ENCODE assay signal across 14 mouse cellular contexts in genomic region chr13:63301764-63302209, GRCm38 (mm10).
DNase-seq lines count a peak whose midpoint lies in the region; ATAC-seq and TF ChIP-seq lines count a peak whose summit lies in the region.
"Had no signal": no experiment of that assay in that cellular context is flagged by ENCODE, and none has a peak within 500 bp of the region (broad histone marks: within the 10 kb centered on the region; RNA-seq: fewer than 3 reads in every experiment).

No protein-coding gene starts in this region.

- no peak for TF ChIP-seq CTCF in cortical plate, adult 2 months (IDR thresholded peaks at IDR 0.05; ENCODE audit: extremely low read depth, insufficient read depth, low read length)

- no peak overlapping the region for H3K9ac ChIP-seq in forebrain, embryonic 13.5 days
- no peak overlapping the region for H3K9ac ChIP-seq in limb, embryonic 15.5 days
- H3K9ac ChIP-seq: forebrain, embryonic 15.5 days; hindbrain, embryonic 15.5 days; liver, embryonic 15.5 days; neural tube, embryonic 12.5 days had no signal

- 0 out of 2 replicates have a peak overlapping the region, but pooled peaks have one; percentile 13 for H3K27ac ChIP-seq in forebrain, embryonic 10.5 days
- no peak overlapping the region for H3K27ac ChIP-seq in forebrain, embryonic 13.5 days
- 0 out of 2 replicates have a peak overlapping the region, but pooled peaks have one; percentile 26 for H3K27ac ChIP-seq in cortical plate, adult 2 months (ENCODE audit: insufficient read depth, low read length)
- peak overlapping the region; percentile 54 for H3K27ac ChIP-seq in limb, embryonic 15.5 days
- H3K27ac ChIP-seq: forebrain, embryonic 15.5 days; heart, embryonic 10.5 days; hindbrain, embryonic 15.5 days; liver, embryonic 15.5 days; neural tube, embryonic 12.5 days had no signal

- H3K36me3 ChIP-seq in forebrain, embryonic 10.5 days (replicated peaks): peaks cover 93% of the 10 kb centered on the region
- H3K36me3 ChIP-seq in forebrain, embryonic 13.5 days (ENCODE audit: poor library complexity, severe bottlenecking): peaks cover 64% of the 10 kb centered on the region
- peaks cover 83% of the 10 kb centered on the region for H3K36me3 ChIP-seq in limb, embryonic 15.5 days

- no peak for DNase-seq in forebrain, embryonic 10.5 days (ENCODE audit: extremely low spot score, low spot score)
- peak; percentile 56 to 62 for DNase-seq in layer of hippocampus, adult 18-20 months (ENCODE audit: low spot score in 2 of 2)
- DNase-seq in layer of hippocampus, postnatal 25 days (ENCODE audit: extremely low spot score in 1 of 2, low spot score in 1 of 2): no peak
- DNase-seq in c-Kit-positive CD71-positive TER-119-positive erythroid progenitor cells, embryonic 14.5 days (ENCODE audit: low spot score): no peak
- DNase-seq: thymus, postnatal 4 days had no signal

- H3K9me3 ChIP-seq in forebrain, embryonic 10.5 days: no peaks in the 10 kb centered on the region
- H3K9me3 ChIP-seq in forebrain, embryonic 13.5 days (replicated peaks): no peaks in the 10 kb centered on the region
- no peaks in the 10 kb centered on the region for H3K9me3 ChIP-seq in limb, embryonic 15.5 days
- H3K9me3 ChIP-seq: forebrain, embryonic 15.5 days; heart, embryonic 10.5 days; hindbrain, embryonic 15.5 days; liver, embryonic 15.5 days; neural tube, embryonic 12.5 days had no signal

- H3K27me3 ChIP-seq in forebrain, embryonic 10.5 days (ENCODE audit: poor library complexity, severe bottlenecking): no peaks in the 10 kb centered on the region
- no peaks in the 10 kb centered on the region for H3K27me3 ChIP-seq in forebrain, embryonic 13.5 days
- H3K27me3 ChIP-seq in limb, embryonic 15.5 days: no peaks in the 10 kb centered on the region
- H3K27me3 ChIP-seq: forebrain, embryonic 15.5 days; hindbrain, embryonic 15.5 days; liver, embryonic 15.5 days; neural tube, embryonic 12.5 days had no signal

- peaks cover 37% of the 10 kb centered on the region for H3K4me1 ChIP-seq in forebrain, embryonic 10.5 days
- 0 out of 2 replicates have a peak, but pooled peaks cover 3% of the 10 kb centered on the region for H3K4me1 ChIP-seq in forebrain, embryonic 13.5 days
- H3K4me1 ChIP-seq in cortical plate, adult 2 months (ENCODE audit: control insufficient read depth, insufficient read depth, low read length): peaks cover 1% of the 10 kb centered on the region
- H3K4me1 ChIP-seq in limb, embryonic 15.5 days: peaks cover 56% of the 10 kb centered on the region
- H3K4me1 ChIP-seq: forebrain, embryonic 15.5 days; liver, embryonic 15.5 days had no signal

- ATAC-seq in forebrain, embryonic 13.5 days: no peak; the same call in 1 of the 2 replicates
- no peak for ATAC-seq in limb, embryonic 15.5 days (ENCODE audit: insufficient number of reproducible peaks, low FRiP score, low TSS enrichment, low read depth)
- ATAC-seq in erythroid progenitor cell, adult 5-6 weeks (replicated peaks; ENCODE audit: low FRiP score, poor library complexity, severe bottlenecking): no peak
- ATAC-seq: forebrain, embryonic 15.5 days had no signal

- H3K4me2 ChIP-seq in forebrain, embryonic 13.5 days: no peak overlapping the region
- H3K4me2 ChIP-seq in limb, embryonic 15.5 days: no peak overlapping the region
- H3K4me2 ChIP-seq: forebrain, embryonic 15.5 days; hindbrain, embryonic 15.5 days; liver, embryonic 15.5 days; neural tube, embryonic 12.5 days had no signal

- WGBS in forebrain, embryonic 10.5 days: 68% methylated on average over 3 of the region's 3 CpGs
- WGBS in forebrain, embryonic 13.5 days: 51% methylated on average over 3 of the region's 3 CpGs
- WGBS in limb, embryonic 15.5 days: 19% methylated on average over 3 of the region's 3 CpGs

- no peak for TF ChIP-seq POLR2A in cortical plate, adult 2 months (IDR thresholded peaks at IDR 0.05; ENCODE audit: extremely low read depth, insufficient read depth, low read length)

- H3K4me3 ChIP-seq in forebrain, embryonic 10.5 days: no peak overlapping the region
- no peak overlapping the region for H3K4me3 ChIP-seq in forebrain, embryonic 13.5 days
- H3K4me3 ChIP-seq in cortical plate, adult 2 months (ENCODE audit: insufficient read depth, low read length): no peak overlapping the region
- no peak overlapping the region for H3K4me3 ChIP-seq in limb, embryonic 15.5 days
- H3K4me3 ChIP-seq: forebrain, embryonic 15.5 days; heart, embryonic 10.5 days; hindbrain, embryonic 15.5 days; liver, embryonic 15.5 days; neural tube, embryonic 12.5 days had no signal

Comparison
In these comparisons a context has a peak if more than half of its experiments do, and no peak if none do; other contexts are left out.
1. DNase-seq: peak in layer of hippocampus, adult 18-20 months (2 of 2); none in forebrain, embryonic 10.5 days (single experiment), layer of hippocampus, postnatal 25 days (0 of 2) and c-Kit-positive CD71-positive TER-119-positive erythroid progenitor cells, embryonic 14.5 days (single experiment).